Mouse (Mus musculus) gastrocnemius, postnatal 25 days (tissue): ENCODE measurements at regions not wholly inside any gene's neighbourhood (a gene's known extent, or its start where the extent isn't known, plus 50 kb on each side); places are given as distances from the start of the nearest gene placed in this dataset.

Experiments used
- DNase-seq: peaks from one replicate; pipeline ENCODE4 v3.0.0; 2022

DNA sequence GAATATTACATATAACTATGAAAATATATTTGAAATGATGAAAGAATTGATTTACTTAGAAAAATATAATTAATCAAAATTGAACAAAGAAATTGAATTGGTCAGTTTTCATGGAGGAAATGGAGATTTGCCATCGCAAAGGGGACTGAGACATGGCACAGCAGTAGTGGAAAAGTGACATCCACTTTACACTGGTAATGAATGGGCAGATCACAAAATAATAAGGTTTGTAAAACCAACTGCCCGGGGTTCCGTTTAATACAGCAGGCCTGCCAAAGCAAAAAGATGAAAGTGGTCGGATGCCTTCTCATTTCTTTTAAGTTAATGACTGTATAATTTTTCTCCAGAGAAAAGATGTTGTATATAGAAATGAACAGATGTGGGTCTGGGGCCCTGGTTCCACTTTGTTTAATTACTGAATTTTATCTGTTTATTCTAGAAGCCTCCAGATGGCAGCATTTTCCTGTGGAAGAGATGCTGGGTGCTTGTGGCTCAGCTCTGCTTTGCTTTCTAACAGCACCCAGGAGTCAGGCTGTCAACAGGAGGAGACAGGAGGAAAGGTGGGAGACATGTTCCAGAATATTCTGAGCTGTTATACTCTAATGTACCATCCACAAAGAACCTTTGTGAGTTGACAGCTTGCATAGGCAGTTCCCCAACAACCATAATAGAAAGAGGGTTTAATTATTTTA lies 75.6 kb upstream of the Fbxl17 start:
- peak; percentile 7 for DNase-seq

DNA sequence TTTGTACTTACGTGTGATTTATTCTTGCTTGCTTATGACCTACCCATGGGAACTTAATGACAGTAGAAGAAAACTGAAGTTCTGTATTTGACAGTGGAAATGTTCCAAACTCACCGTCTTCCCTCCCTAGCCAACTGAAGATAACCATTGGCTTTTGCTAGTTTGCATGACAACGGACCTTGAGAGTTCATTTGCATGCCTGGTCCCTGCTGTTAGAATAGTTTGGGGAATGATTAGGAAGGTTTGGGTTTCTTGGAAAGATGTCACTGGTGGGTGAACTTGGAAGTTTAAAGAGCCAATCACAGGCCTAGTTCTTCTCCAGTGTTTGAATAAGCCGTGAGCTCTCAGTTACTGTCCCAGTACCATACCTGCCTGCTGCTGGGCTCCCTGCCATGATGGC lies 83.1 kb upstream of the Fbxl17 start:
- no peak for DNase-seq

DNA sequence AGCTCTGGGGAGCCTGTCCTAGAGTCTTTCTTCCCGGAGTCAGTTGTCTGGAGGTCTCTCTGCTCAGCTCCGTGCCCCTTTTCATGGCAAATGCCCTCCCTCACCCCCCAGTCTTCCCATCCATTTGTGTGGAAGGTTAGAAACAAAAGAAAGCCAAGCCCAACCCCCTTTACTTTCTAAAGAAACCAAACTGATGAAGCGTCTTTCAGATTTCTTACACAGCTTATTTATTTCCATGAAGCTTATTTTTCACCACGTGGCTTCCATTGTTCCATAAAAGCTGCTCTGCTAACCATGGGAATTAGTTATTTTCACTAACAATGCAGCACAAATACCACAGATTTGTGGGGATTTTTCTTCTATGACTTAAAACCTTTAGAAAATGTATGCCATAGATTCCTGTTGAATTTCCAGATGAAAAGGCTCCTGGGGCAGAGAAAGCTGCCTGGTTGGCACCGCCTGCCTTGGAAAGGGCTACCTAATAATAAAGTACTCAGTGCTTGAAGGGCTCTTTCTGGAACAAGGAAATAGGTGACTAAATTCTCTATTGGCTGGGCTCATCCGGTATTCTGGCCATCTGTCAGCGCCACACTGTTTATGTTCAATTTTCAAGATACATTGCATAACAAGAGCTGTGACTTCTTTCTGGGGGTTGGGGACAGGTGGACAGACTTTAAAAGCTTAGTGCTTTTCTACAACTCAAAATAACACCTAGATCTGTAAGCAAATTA lies 107.4 kb upstream of the Fbxl17 start:
- DNase-seq, result no peak

DNA sequence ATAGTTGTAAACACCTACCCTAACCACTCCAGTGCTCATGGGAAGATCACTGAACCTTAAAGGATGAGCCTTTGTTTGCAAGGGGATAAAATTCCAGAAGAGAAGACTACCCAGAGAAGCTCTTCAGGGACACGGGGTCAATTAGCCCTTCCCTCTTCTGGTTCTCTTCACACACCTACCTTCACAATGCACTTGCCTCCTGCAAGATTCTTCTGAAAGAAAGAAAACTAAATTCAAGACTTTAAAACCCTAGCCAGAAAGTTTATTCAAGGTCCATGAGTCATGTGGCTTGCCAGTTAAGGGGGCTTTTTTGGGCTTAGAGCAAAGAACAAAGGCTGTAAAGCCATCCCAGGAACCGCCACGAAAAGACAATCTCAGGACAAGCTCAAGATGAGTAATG lies 122.9 kb upstream of the Fbxl17 start:
- DNase-seq, result no peak

DNA sequence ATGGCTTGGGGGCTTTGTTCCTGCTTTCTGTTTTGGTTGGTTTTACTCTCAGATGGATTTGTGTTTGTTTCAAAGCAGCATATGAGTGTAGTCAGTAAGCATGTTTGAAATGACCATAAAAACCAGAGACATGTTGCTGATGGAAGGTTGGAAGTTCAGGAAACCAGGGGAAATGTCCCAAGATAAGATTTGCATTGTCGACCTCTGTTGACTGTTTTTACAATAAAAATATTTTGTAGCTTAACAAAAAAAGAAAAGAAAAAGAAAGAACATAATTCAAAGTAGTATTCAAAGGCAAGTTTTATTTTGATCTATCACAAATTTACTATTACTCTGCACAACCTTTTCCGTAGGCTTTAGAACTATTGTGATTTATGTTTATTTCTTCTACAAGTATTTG lies 137.8 kb upstream of the Fbxl17 start:
- DNase-seq, result no peak

DNA sequence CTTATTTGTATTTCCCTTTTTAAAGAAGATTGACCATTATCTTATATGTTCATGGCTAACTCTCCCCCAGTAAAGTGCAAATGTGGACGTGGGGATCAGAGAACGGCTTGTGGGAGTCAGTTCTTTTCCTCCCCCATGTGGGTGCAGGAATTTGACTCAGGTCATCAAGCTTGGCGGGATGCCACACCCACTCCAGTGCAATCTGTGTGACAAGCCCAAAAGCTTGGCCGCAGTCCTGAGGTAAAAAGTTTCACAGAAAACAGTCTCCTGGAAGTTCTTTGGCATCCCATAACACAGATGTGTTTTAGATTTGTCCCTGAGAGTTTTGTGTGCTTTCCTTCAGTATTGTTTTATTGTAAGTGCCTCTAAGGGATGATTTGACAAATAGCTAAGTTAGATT lies 144.6 kb upstream of the Fbxl17 start:
- DNase-seq, result peak; percentile 41

DNA sequence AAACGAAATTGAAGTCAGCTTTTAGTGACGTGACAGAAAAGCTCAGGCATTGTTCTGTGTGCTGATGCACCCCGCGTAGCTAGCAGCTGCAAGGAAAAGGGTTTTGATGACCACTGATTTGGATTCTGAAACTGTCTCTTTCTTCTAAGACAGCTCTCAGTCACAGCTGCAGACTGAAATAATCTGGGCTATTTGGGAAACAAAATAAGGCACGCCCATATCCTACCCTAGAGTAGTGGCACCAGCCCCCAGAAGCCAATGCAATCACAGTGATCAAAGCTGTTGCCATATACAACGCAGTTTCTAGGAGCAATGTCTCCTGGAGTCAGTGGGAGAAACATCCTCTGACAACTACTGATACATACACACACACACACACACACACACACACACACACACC lies 157.9 kb upstream of the Fbxl17 start:
- DNase-seq, result no peak

DNA sequence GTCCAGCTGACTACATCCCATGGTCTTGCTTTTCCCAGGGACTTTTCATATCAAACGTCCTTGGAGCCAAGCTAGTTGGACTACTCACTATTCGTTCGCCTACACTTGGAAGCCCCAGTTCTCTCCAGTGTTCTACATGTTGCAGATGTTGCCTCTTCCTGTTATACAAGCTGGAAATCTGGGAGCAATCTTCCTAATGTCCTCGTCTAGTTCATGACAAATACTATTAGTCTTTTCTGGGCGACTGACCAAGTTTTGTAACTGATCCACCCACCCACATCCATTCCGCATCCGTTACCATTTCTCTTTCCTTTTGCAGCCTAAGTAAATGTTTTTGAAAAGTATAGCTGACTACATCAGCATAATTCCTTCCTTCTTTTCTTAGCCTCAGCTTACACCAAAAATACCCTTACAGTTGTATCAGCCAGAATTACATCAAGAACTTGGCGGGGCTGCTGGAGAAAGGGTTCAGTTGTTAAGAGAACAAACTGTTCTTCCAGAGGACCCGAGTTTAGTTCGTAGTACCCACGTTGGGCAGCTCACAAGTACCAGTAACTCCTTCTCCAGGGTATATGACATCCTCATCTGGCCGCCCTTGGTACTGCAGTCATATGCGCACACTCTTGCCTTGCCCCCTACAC lies 161.1 kb upstream of the Fbxl17 start:
- DNase-seq, result peak; percentile 65

DNA sequence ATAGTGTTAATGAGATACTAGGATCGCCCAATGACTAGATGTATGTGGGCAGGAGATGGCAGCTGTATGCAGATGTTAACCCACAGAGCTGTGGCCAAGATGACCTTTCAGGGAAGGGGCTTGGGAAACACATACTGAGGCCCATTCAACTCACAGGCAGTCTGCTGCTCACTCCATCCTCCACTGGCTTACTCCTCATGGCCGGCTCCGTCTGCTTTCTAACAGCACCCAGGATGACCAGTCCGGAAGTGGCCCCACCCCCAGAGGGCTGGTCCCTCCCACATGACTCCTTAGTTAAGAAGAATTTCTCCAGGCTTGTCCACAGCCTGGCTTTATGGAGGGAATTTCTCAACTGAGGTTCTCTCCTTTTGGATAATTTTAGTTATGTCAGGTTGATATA lies 161.8 kb upstream of the Fbxl17 start:
- peak; percentile 44 for DNase-seq

DNA sequence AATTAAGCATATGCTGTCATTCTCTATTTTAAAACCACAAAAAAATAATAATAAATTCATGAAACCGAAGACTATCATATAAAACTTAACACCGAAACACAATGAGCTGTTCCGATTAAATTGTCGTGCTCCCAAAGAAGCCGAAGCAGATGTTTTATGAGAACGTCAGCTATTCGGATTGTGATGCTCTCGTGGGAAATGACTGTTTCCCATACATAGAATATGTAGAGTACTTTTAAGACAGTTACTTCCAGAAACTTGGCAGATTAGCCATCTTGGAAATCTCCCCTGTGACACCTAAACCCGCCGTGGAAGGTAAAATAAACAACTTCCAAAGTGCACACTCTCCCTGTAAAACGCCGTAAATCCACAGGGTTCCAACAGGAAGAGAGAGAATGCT lies 162.4 kb upstream of the Fbxl17 start:
- no peak for DNase-seq

DNA sequence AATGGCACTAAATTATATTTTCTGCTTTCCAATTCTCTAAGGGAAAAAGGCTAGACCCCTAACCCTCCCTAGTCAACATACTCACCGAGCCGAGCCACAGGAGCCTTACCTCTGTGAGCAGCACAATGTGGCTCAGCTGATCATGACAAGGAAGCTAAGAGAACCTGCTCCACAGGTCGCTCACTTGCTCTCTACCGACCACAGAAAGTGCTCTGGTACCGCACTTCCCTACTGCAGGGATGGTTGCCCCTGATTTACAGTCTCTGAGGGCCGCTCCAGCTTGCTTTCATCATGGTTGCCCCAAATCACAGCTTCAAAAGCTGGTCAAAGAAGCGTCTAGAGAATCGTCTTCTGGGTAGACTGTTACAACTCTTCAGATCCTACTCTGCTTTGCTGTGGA lies 177.0 kb upstream of the Fbxl17 start:
- no peak for DNase-seq

DNA sequence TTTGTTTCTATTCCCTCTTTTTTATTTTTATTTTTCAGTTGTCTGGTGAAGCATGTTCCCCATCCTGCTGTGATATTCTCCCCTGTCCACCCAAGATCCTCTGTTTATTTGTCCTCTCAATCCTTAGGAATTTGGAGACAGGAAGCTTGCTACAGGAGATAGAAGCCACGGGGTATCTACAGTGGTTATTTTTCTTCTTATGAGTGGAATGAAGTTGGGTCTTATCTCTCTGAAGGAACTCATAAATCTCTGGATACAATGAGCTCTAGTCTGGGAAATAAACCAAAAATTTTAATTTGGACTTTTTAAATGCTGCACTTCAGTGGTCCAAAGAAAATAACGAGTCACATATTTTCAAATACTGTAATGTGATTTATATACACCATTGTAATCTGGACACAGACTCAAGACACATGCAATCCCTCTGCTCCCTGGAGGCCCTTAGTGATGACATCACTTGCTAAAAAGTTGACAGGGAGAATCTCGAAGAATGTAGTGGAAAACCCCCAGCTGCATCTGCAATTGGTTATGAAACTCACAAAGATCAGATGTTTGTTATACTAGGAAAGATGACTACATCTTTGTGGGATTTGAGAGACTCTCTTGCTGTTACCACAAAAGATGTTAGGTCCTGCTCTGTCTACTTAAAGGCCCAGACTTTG lies 178.3 kb upstream of the Fbxl17 start:
- peak; percentile 59 for DNase-seq

DNA sequence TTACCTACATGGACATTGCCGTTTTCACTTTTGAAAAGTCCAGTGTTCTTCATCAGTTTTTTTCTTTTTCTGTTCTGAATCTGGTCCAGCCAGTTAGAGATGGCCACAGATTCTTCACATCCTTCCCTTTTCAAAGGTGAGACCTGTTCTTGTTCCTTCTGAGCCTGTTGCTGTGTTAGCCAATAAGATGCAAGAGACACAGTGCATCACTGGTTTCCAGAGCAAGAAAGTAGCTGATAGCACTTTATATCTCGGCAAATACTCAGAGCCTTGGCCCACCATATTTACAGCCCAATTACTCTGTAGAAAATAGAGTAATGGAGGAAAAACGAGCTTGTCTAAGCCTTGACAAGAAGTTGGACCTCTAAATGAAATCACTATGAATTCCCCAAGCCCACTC lies 180.7 kb upstream of the Fbxl17 start:
- DNase-seq, result no peak

DNA sequence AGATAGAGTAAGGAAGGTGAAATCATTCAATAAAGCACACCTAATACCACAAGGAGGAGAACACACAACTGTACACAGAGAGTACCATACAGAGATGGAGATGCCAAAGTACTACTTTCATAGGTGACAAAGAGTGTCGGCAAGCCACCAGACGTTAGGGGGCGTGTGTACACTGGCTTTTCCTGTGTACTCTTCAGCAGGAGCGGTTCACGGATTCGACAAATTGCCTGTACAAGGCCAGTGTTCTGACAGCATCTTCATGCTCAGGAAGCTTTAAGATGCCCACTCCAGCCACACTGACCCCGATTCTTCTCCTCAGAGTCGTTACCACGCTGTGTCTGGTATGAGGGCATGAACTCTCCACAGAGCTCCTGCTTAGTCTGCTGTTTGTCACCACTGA lies 179.5 kb upstream of the Fer start:
- DNase-seq, result no peak

DNA sequence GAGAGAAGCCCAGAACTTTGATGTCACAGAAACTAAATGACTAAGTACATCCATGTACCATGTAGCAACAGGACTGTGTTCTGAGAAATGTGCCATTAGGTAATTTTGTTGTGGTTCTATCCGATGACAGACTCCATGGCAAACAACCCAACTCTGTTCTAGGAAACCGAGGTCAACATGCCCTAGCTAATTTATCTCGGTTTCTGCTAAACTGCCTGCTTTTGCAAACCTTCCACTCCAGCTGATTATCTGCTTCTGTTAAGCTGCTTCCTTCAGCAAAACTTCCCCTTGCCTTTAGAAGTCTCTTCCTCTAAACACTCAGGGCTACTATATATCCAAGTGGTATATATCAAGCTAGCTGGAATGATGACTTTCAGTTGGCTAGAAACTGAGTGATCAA lies 178.8 kb upstream of the Fer start:
- DNase-seq, result no peak

DNA sequence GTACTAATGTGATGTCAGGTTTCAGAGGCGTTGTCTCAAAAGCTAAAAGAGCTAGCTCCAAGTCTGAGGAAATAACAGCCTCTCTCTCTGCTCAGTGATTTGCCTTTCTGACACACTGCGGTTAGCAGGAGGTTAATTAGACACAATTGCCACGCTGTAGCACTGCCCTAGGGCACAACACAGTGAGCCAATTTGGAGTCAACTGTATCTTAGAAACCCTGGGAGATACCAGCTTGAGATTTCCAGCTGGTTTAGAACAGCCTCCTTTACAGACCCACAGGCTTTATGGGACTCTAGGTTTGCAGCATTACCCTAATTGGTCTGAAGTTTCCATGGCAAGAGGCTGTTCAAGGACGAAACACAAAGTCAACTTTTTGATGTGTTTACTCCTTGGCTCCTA lies 176.9 kb upstream of the Fer start:
- no peak for DNase-seq

DNA sequence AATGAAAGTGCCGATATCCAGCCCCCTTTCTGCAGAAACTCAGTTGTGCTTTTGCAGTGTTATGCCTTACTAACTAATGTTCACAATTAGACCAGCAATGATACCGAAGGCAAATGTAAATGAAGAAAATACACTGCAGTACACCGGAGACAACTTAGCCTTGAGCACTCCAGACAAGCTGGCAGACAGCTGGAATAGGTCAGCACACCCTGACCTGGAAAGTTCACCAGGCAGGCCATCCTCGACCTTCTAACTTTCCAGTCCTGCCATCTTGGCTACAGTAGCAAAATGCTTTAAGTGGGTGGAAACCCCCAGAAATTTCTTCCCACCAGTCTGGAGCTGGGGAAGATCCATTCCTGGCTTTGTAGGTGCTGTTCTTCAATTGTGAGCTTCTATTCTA lies 176.5 kb upstream of the Fer start:
- no peak for DNase-seq

DNA sequence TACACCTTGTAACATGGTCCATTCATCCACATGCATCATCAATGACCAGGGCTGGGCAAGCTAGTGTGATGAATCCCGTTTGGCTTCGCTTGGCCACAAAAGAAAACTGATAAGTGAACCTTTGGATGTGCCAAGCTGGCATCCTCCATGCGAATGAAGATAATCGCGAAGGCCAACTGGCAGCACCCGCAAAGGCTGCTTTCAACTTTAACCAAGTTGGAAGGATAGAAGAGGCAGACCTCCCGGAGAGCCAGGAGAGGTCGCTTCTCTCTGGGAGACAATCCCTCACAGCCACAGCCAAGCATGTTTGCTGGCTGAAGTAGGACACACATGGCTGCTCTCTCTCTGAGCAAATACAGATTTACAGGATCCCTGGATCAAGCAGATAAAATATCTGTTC lies 173.6 kb upstream of the Fer start:
- DNase-seq, result peak; percentile 22

DNA sequence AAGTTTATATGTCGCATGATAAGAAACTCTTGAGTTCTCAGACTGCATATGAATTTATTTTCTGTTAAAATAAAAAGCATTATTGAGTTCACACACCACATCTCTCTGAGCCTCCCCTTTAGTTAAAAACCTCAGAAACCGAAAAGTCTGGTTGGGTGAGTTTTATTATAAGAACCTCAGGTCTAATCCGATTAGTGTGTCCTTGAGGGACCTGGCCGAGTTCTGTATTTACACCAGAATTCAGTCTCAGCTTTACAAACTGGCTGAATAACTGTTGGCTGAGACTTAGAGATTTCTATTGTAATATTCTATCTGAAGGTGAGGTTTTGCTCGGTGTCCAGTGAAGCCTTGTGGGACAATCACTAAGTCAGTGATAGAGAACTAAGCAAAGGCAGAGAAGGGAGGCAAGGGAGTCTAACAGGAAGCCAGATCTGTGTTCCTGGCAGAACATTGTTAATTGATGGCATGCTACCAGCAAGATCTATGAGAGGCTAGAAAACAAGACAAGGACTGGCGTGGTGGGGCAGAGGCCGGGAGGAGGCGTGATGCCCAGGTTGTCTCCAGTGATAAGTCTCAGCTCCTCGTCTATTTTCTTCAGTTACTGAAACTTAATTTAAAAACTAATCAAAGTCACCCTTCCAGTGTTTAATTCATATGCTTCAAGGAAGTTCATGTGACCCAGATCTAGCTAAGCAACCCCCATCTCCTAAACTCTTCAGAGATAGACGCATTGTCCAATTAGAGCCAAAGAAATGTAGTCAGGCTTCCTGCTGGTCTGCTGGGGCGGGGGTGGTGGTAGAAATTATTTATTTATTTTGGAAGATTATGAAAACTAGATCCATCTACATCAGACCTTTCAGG lies 171.8 kb upstream of the Fer start:
- no peak for DNase-seq

DNA sequence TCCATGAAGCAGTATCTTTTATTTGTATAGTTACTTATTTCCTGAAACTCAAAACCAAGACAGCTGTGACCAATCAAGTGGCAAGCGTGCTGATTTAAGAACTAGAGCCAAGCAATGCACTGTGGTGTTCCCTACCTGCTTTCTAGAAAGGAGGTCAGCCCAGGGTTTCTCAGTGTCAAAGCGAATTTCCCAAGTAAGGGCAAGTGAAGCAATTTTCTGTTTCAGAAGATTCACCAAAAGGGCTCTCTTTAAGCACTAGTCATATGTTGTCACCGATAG lies 171.2 kb upstream of the Fer start:
- no peak for DNase-seq

DNA sequence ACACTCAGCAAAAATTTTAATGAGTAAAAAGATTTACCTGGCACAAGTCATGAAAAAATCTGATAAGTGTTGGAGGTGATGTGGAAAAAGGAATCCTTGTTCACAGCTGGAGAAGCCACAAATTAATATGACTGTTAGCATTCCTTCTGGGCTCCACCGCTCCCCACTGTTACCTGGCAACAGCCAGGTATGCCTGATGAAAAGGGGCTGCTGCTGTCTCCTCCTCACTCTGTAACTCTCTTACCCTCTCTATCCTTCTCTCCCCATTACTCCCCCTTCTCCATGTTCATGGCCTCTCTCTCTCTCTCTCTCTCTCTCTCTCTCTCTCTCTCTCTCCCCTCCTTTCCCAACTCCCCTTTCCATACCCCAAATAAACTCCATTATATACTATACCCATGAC lies 169.6 kb upstream of the Fer start:
- DNase-seq, result no peak

DNA sequence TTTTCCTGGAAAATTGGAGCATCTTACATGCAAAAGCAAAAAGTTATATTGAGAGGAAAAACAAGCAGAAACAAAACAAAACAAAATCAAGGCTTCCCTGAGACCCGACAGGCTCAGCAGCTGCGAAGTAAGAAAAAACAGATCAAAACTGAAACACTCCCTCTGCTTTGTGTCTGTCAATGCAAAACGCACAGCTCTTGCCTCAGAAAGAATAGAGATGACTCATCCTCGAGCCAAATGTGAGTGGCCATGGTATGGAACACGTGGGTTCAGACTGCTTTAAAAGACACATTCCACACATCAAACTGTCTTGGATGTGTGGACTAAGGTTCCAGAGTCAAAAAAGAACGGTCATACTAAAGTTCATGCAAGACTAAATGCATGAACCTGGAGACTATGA lies 163.3 kb upstream of the Fer start:
- DNase-seq, result no peak

DNA sequence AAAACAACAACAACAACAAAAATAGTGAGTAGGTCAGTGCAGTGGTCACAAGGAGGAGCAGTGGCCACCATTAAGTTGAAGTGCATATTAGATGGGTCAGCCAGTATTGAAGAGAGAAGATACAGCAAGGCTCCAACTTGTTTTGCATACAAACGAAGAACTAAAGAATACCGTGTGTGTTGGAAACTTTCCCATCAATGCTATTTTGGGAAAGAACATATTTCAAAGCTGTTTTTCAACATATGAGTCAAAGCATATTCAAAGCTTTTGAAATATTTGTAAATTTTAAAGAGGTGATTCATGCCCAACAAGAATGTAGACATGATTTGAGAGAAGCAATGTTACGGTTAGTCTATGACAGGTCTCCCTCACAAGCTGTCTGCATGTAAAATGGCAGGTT lies 157.9 kb upstream of the Fer start:
- no peak for DNase-seq
